Mouse (Mus musculus): ENCODE results near the gene Col11a1.

Gene Col11a1

GRCm38 (mm10) chr3:114029971-114030635, at the start of gene Col11a1:
Col11a1 (plus strand) TSS chr3:114030540.
- DNase-seq (ENCODE audit: low read depth), result no peak

GRCm38 (mm10) chr3:113990936-113991335, 39.4 kb upstream of the Col11a1 start:
- no peak for DNase-seq (ENCODE audit: low read depth)

- no peak for DNase-seq (ENCODE audit: low read depth)
Observed at GRCm38 (mm10) chr3:114030886-114031285, 546 bp downstream of the Col11a1 start.

GRCm38 (mm10) chr3:114031351-114032213, 1.2 kb downstream of the Col11a1 start:
- no peak for DNase-seq (ENCODE audit: low read depth)

DNA sequence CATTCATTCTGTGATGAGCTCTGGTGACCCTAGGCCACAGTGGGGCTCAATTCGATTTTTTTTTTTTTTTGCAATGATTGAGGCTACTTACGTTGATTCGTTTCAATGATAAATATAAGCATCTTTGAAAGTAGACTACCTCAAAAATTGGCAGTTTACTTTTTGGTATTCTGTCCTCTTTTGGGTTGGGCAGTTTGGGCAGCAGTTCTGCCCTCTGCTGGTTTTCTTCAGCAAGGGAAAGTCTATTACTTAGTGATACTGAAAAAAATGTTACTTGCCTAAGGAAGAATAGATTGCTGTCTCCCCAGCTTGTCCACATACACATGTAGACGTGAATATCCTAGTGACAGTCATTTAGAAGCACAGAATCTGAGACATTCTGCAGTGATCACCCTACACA, 2.0 kb downstream of the Col11a1 start:
- DNase-seq (ENCODE audit: low read depth), result no peak

GRCm38 (mm10) chr3:114052406-114052805, 22.1 kb downstream of the Col11a1 start:
- DNase-seq (ENCODE audit: low read depth), result no peak

- no peak for DNase-seq (ENCODE audit: low read depth)
Observed at GRCm38 (mm10) chr3:114053501-114053900, 23.2 kb downstream of the Col11a1 start.

GRCm38 (mm10) chr3:114065123-114065522, 34.8 kb downstream of the Col11a1 start:
- DNase-seq (ENCODE audit: low read depth), result no peak

- DNase-seq (ENCODE audit: low read depth), result no peak
Observed at GRCm38 (mm10) chr3:114065587-114065986, 35.2 kb downstream of the Col11a1 start.

DNA sequence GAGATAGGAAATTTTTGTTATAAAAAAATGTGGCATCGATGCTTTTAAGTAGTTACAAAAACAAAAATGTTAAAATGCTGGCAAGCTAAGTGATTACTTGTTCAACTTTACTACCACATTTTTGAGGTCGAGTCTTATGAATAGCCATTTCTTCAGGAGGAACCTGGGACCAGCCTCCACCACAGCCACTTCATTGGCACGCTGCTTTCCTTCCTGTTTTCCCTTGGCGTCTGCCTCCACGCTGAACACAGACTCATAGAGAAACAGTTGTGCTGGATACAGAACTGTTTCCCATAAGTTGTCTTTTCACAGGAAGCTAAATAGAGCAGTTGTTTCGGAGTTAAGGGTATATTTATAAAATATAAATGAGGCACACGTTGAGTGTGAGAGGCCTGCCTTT, 69.0 kb downstream of the Col11a1 start:
- DNase-seq (ENCODE audit: low read depth), result no peak

- DNase-seq (ENCODE audit: low read depth), result no peak
Observed at GRCm38 (mm10) chr3:114107099-114107498, 76.8 kb downstream of the Col11a1 start.

- DNase-seq (ENCODE audit: low read depth), result no peak
Observed at GRCm38 (mm10) chr3:114147140-114147539, 116.8 kb downstream of the Col11a1 start.

DNA sequence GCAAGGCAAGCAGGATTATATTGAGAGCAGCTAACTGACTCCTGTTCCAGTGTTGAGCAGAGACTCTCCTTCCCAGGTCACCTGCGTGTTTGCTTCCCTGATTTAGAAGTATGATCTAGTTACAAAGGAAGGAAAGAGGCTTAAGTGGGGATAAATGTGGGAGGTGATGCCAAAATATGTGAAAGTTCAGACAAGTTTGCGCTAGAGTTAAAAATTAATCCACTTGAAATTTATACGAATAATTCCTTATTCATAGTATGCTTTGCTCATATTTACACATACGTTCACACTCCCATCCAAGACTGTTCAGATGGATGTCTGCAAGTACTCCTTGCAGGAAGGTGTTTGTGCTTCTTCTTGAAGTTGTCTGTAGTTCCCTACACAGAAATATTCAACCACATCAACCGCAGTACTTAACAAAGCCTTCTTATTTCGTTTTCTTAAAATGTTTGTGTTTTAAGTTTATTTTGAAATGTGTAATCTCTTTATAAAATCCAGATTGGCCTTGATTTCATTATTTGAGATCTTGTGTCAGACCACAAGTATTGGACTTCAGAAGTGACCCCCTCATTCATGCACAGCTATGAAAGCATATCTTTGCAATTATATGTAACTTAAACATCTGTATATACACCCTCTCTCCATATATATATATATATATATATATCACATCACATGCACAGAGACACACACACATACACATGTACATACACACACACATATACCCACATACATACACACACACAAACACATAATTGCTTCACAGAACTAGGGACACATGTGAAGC, 167.8 kb downstream of the Col11a1 start:
- DNase-seq (ENCODE audit: low read depth), result no peak

- no peak for DNase-seq (ENCODE audit: low read depth)
Observed at GRCm38 (mm10) chr3:114212255-114212654, 181.9 kb downstream of the Col11a1 start.

GRCm38 (mm10) chr3:114216105-114216504, 185.8 kb downstream of the Col11a1 start:
- no peak for DNase-seq (ENCODE audit: low read depth)

DNA sequence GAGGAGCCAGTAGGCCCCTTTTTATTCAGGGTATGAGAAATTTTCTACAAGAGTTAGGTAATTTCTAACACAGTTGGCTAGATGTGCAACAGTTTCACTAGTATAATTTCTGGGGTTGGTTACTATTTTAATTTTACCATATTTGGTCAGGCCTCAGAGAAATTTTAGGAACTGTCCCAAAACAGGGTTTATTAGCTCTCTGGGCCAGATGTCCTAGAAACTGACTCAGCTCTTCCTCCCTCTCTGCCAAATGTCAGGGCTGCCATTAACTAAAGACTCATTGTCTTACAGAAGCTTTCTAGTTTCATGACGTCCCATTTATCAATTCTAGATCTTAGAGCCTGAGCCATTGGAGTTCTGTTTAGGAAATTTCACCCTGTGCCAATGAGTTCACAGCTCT, 199.2 kb downstream of the Col11a1 start:
- DNase-seq (ENCODE audit: low read depth), result no peak

Data from c-Kit-positive CD71-negative TER-119-negative erythroid progenitor cells, embryonic 14.5 days (primary cell).